Mouse (Mus musculus): ENCODE measurements around the gene Gm21983. TPM values are rescaled to one million over a fixed set of nuclear protein-coding genes. Genes with fewer than 3 reads are reported as not detected.

Gm21983 gene
- polyA plus RNA-seq, 1 experiment = not detected

GRCm38 (mm10) chr7:27221939-27222338 is 41.1 kb upstream of the Gm21983 start:
- TF ChIP-seq POLR2A (IDR thresholded peaks at IDR 0.05; ENCODE audit: borderline replicate concordance, insufficient read depth, low read length) = no peak
- TF ChIP-seq CTCF (IDR thresholded peaks at IDR 0.05; ENCODE audit: borderline replicate concordance, insufficient read depth, low read depth, low read length) = no peak
- H3K4me1 ChIP-seq (ENCODE audit: control insufficient read depth, insufficient read depth, low read length) = peaks cover 28% of the 10 kb centered on the region
- H3K4me3 ChIP-seq (replicated peaks; ENCODE audit: insufficient read depth, low read depth, low read length) = no peak overlapping the region
- WGBS = 22% methylated on average over 6 of the region's 6 CpGs
- no peak overlapping the region for H3K27ac ChIP-seq (ENCODE audit: insufficient read depth, low read length)
- no peak for DNase-seq
- H3K27me3 ChIP-seq (ENCODE audit: control insufficient read depth, insufficient read depth, low read length) = no peaks in the 10 kb centered on the region

- no peak for DNase-seq
- no peak overlapping the region for H3K27ac ChIP-seq (ENCODE audit: insufficient read depth, low read length)
- no peak overlapping the region for H3K4me3 ChIP-seq (replicated peaks; ENCODE audit: insufficient read depth, low read depth, low read length)
- H3K27me3 ChIP-seq (ENCODE audit: control insufficient read depth, insufficient read depth, low read length) = no peaks in the 10 kb centered on the region
- TF ChIP-seq CTCF (IDR thresholded peaks at IDR 0.05; ENCODE audit: borderline replicate concordance, insufficient read depth, low read depth, low read length) = no peak
- TF ChIP-seq POLR2A (IDR thresholded peaks at IDR 0.05; ENCODE audit: borderline replicate concordance, insufficient read depth, low read length) = no peak
- H3K4me1 ChIP-seq (ENCODE audit: control insufficient read depth, insufficient read depth, low read length) = peaks cover 29% of the 10 kb centered on the region
- 75% methylated on average over 11 of the region's 11 CpGs for WGBS
Measured at GRCm38 (mm10) chr7:27219937-27220336, 39.1 kb upstream of the Gm21983 start.

GRCm38 (mm10) chr7:27218586-27218985 is 37.7 kb upstream of the Gm21983 start:
- Histone ChIP-seq H3K27ac (ENCODE audit: insufficient read depth, low read length) (peak overlapping the region; percentile 93), H3K27me3 (ENCODE audit: control insufficient read depth, insufficient read depth, low read length) (no peaks in the 10 kb centered on the region), H3K4me3 (replicated peaks; ENCODE audit: insufficient read depth, low read depth, low read length) (no peak overlapping the region), H3K4me1 (ENCODE audit: control insufficient read depth, insufficient read depth, low read length) (peaks cover 19% of the 10 kb centered on the region)
- DNase-seq = peak; percentile 71 to 91
- no peak for TF ChIP-seq CTCF (IDR thresholded peaks at IDR 0.05; ENCODE audit: borderline replicate concordance, insufficient read depth, low read depth, low read length)
- no peak for TF ChIP-seq POLR2A (IDR thresholded peaks at IDR 0.05; ENCODE audit: borderline replicate concordance, insufficient read depth, low read length)
- 16% methylated on average over 7 of the region's 7 CpGs for WGBS

GRCm38 (mm10) chr7:27212626-27213025 is 31.7 kb upstream of the Gm21983 start:
- Histone ChIP-seq H3K4me1 (ENCODE audit: control insufficient read depth, insufficient read depth, low read length) (peaks cover 15% of the 10 kb centered on the region), H3K27ac (ENCODE audit: insufficient read depth, low read length) (peak overlapping the region; percentile 39; the same call in 1 of the 2 replicates), H3K4me3 (replicated peaks; ENCODE audit: insufficient read depth, low read depth, low read length) (no peak overlapping the region), H3K27me3 (ENCODE audit: control insufficient read depth, insufficient read depth, low read length) (no peaks in the 10 kb centered on the region)
- DNase-seq = peak; percentile 27 to 38
- 6% methylated on average over 2 of the region's 2 CpGs for WGBS
- TF ChIP-seq POLR2A (IDR thresholded peaks at IDR 0.05; ENCODE audit: borderline replicate concordance, insufficient read depth, low read length) (no peak), CTCF (IDR thresholded peaks at IDR 0.05; ENCODE audit: borderline replicate concordance, insufficient read depth, low read depth, low read length) (no peak)

GRCm38 (mm10) chr7:27203730-27204449 is 23.0 kb upstream of the Gm21983 start:
- H3K27ac ChIP-seq (ENCODE audit: insufficient read depth, low read length) = peak overlapping the region; percentile 20
- no peak for TF ChIP-seq POLR2A (IDR thresholded peaks at IDR 0.05; ENCODE audit: borderline replicate concordance, insufficient read depth, low read length)
- H3K27me3 ChIP-seq (ENCODE audit: control insufficient read depth, insufficient read depth, low read length) = no peaks in the 10 kb centered on the region
- peaks cover 11% of the 10 kb centered on the region for H3K4me1 ChIP-seq (ENCODE audit: control insufficient read depth, insufficient read depth, low read length)
- 50% methylated on average over 8 of the region's 8 CpGs for WGBS
- peak; percentile 57 to 67 for DNase-seq
- H3K4me3 ChIP-seq (replicated peaks; ENCODE audit: insufficient read depth, low read depth, low read length) = no peak overlapping the region

- H3K4me3 ChIP-seq (replicated peaks; ENCODE audit: insufficient read depth, low read depth, low read length) = no peak overlapping the region
- TF ChIP-seq POLR2A (IDR thresholded peaks at IDR 0.05; ENCODE audit: borderline replicate concordance, insufficient read depth, low read length) = no peak
- TF ChIP-seq CTCF (IDR thresholded peaks at IDR 0.05; ENCODE audit: borderline replicate concordance, insufficient read depth, low read depth, low read length) = no peak
- WGBS = 92% methylated on average over 8 of the region's 8 CpGs
- H3K4me1 ChIP-seq (ENCODE audit: control insufficient read depth, insufficient read depth, low read length) = peaks cover 6% of the 10 kb centered on the region
- H3K27me3 ChIP-seq (ENCODE audit: control insufficient read depth, insufficient read depth, low read length) = no peaks in the 10 kb centered on the region
- no peak overlapping the region for H3K27ac ChIP-seq (ENCODE audit: insufficient read depth, low read length)
- DNase-seq = no peak
Measured at GRCm38 (mm10) chr7:27198779-27199178, 17.9 kb upstream of the Gm21983 start.

- Histone ChIP-seq H3K4me1 (ENCODE audit: control insufficient read depth, insufficient read depth, low read length) (peaks cover 2% of the 10 kb centered on the region; the same call in 1 of the 2 replicates), H3K27ac (ENCODE audit: insufficient read depth, low read length) (no peak overlapping the region), H3K4me3 (replicated peaks; ENCODE audit: insufficient read depth, low read depth, low read length) (no peak overlapping the region), H3K27me3 (ENCODE audit: control insufficient read depth, insufficient read depth, low read length) (no peaks in the 10 kb centered on the region)
- TF ChIP-seq POLR2A (IDR thresholded peaks at IDR 0.05; ENCODE audit: borderline replicate concordance, insufficient read depth, low read length) (no peak), CTCF (IDR thresholded peaks at IDR 0.05; ENCODE audit: borderline replicate concordance, insufficient read depth, low read depth, low read length) (no peak)
- no peak for DNase-seq
Measured at GRCm38 (mm10) chr7:27198355-27198754, 17.5 kb upstream of the Gm21983 start.

- Histone ChIP-seq H3K4me3 (replicated peaks; ENCODE audit: insufficient read depth, low read depth, low read length) (no peak overlapping the region), H3K4me1 (ENCODE audit: control insufficient read depth, insufficient read depth, low read length) (no peaks in the 10 kb centered on the region; the same call in 1 of the 2 replicates), H3K27ac (ENCODE audit: insufficient read depth, low read length) (no peak overlapping the region), H3K27me3 (ENCODE audit: control insufficient read depth, insufficient read depth, low read length) (no peaks in the 10 kb centered on the region)
- no peak for DNase-seq
- WGBS = 92% methylated on average over 8 of the region's 8 CpGs
- TF ChIP-seq POLR2A (IDR thresholded peaks at IDR 0.05; ENCODE audit: borderline replicate concordance, insufficient read depth, low read length) (no peak), CTCF (IDR thresholded peaks at IDR 0.05; ENCODE audit: borderline replicate concordance, insufficient read depth, low read depth, low read length) (no peak)
Measured at GRCm38 (mm10) chr7:27197634-27198033, 16.7 kb upstream of the Gm21983 start.

Measured in cerebellum, adult 2 months (tissue).